Mouse (Mus musculus) megakaryocyte, embryonic 14.5 days (primary cell): ENCODE data around the gene Arhgef6.

Experiments
- FLI1 ChIP-seq: IDR thresholded peaks from 2 replicates; pipeline ENCODE4 v1.6.1; 2012; ENCODE audit warnings: low read length, inconsistent platforms, mixed read lengths
- GATA1 ChIP-seq: IDR thresholded peaks from 3 replicates; pipeline ENCODE4 v1.6.1; 2012; ENCODE audit warnings: mixed read lengths, low read length, inconsistent platforms, borderline replicate concordance

DNA sequence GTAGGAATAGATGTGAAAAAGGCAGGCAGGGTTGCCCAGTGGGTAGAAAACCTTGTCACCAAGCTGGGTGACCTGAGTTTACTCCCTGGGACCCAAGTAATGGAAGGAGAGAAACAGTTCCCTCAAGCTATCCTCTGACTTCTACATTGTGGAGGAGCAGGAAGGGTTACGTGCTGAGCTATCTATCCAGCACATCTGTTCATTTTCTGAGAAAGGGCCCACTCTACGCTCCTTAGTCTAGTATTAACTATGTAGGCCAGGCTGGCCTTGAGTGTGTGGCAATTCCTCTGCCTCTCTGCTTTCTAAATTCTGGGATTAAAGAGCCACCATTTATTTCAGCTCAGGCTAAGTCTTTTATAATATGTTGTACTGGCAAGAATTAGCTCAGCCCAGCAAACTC lies 35.0 kb upstream of the Arhgef6 start:
- TF ChIP-seq GATA1, result no peak
- no peak for TF ChIP-seq FLI1
